Mouse (Mus musculus) CH12.LX (cell line): ENCODE data around the gene Kpna2. TPM values are rescaled to one million over a fixed set of nuclear protein-coding genes. Genes with fewer than 3 reads are reported as not detected.

Experiments used
- DNase-seq: peaks from one replicate; pipeline ENCODE4 v3.0.0-alpha.2; 2013; ENCODE audit errors: extremely low read depth
- H3K27ac ChIP-seq: 2 replicates; pipeline ENCODE4 v1.5.1; 2012; ENCODE audit warnings: low read depth, mild to moderate bottlenecking, control low read depth, moderate library complexity; ENCODE audit not compliant: insufficient read depth
- H3K27me3 ChIP-seq: replicated peaks from 2 replicates; pipeline ENCODE3; 2012; ENCODE audit warnings: inconsistent platforms
- H3K36me3 ChIP-seq, 2 experiments: replicated peaks in 1 of 2; 2 replicates each; pipeline versions ENCODE3 to v1.6.1; 2012; ENCODE audit warnings: inconsistent platforms in 1 of 2, low read length in 1 of 2, mild to moderate bottlenecking in 1 of 2, mixed read lengths in 1 of 2, moderate library complexity in 1 of 2; ENCODE audit not compliant: control insufficient read depth in 1 of 2, insufficient read depth in 1 of 2
- H3K4me1 ChIP-seq, 2 experiments: 2 replicates each; pipeline ENCODE4 v1.6.1; 2012; ENCODE audit warnings: inconsistent platforms in 1 of 2, moderate library complexity in 1 of 2; ENCODE audit not compliant: insufficient read depth in 2 of 2, control insufficient read depth in 1 of 2
- H3K4me2 ChIP-seq: 2 replicates; pipeline ENCODE4 v1.6.1; 2012; ENCODE audit warnings: low read depth, mild to moderate bottlenecking, control low read depth; ENCODE audit not compliant: poor library complexity, insufficient read depth, severe bottlenecking
- H3K4me3 ChIP-seq, 3 experiments: fragments of 150-350 bp in 1 of 3; sonication (generic) in 1 of 3; replicated peaks in 1 of 3; 2 replicates each; pipeline versions ENCODE3 to v1.5.1; 2011 to 2012; ENCODE audit warnings: low read depth in 2 of 3, low read length in 2 of 3, mild to moderate bottlenecking in 2 of 3, moderate library complexity in 2 of 3, control low read depth in 1 of 3, improper control_type of control experiment in 1 of 3, inconsistent platforms in 1 of 3, mixed read lengths in 1 of 3; ENCODE audit not compliant: poor library complexity in 1 of 3
- H3K79me2 ChIP-seq: replicated peaks from 2 replicates; pipeline ENCODE4 v1.6.1; 2012; ENCODE audit warnings: mild to moderate bottlenecking, moderate library complexity; ENCODE audit not compliant: control insufficient read depth, poor library complexity, insufficient read depth, severe bottlenecking; ENCODE audit errors: extremely low read depth
- H3K9ac ChIP-seq: 2 replicates; pipeline ENCODE4 v1.6.1; 2012; ENCODE audit warnings: low read depth, mild to moderate bottlenecking, control low read depth, moderate library complexity; ENCODE audit not compliant: insufficient read depth
- H3K9me3 ChIP-seq: replicated peaks from 2 replicates; pipeline ENCODE3; 2012; ENCODE audit warnings: low read length, inconsistent platforms, mixed read lengths
- BHLHE40 ChIP-seq: IDR thresholded peaks from 2 replicates; pipeline ENCODE4 v1.6.1; 2011; ENCODE audit warnings: mild to moderate bottlenecking, low read depth, low read length, improper control_type of control experiment
- CHD1 ChIP-seq: IDR thresholded peaks from 2 replicates; pipeline ENCODE4 v1.6.1; 2012; ENCODE audit warnings: low read depth, low read length, improper control_type of control experiment, inconsistent platforms
- CTCF ChIP-seq, 2 experiments: IDR thresholded peaks in 1 of 2; conservative IDR thresholded peaks in 1 of 2; 2 replicates each; pipeline ENCODE4 v1.5.1; 2011 to 2012; ENCODE audit warnings: low read depth in 2 of 2, low read length in 2 of 2, improper control_type of control experiment in 1 of 2, inconsistent platforms in 1 of 2, mild to moderate bottlenecking in 1 of 2, moderate library complexity in 1 of 2
- ELF1 ChIP-seq: IDR thresholded peaks from 2 replicates; pipeline ENCODE4 v1.6.1; 2014; ENCODE audit warnings: low read depth, mild to moderate bottlenecking, inconsistent platforms, low read length, improper control_type of control experiment
- GABPA ChIP-seq: IDR thresholded peaks from 2 replicates; pipeline ENCODE4 v1.6.1; 2012; ENCODE audit warnings: low read depth, low read length, improper control_type of control experiment, inconsistent platforms; ENCODE audit not compliant: insufficient replicate concordance
- IRF4 ChIP-seq: IDR thresholded peaks from 2 replicates; pipeline ENCODE4 v1.6.1; 2014; ENCODE audit warnings: low read depth, mild to moderate bottlenecking, inconsistent platforms, low read length, improper control_type of control experiment
- JUND ChIP-seq: conservative IDR thresholded peaks from 2 replicates; pipeline ENCODE4 v1.6.1; 2011; ENCODE audit warnings: low read depth, low read length, improper control_type of control experiment
- MAFK ChIP-seq: IDR thresholded peaks from 2 replicates; pipeline ENCODE4 v1.6.1; 2011; ENCODE audit warnings: low read length, improper control_type of control experiment; ENCODE audit not compliant: insufficient replicate concordance
- MAX ChIP-seq: IDR thresholded peaks from 2 replicates; pipeline ENCODE4 v1.6.1; 2011; ENCODE audit warnings: low read length, improper control_type of control experiment
- MAZ ChIP-seq: IDR thresholded peaks from 2 replicates; pipeline ENCODE4 v1.6.1; 2012; ENCODE audit warnings: low read depth, mild to moderate bottlenecking, inconsistent platforms, low read length, improper control_type of control experiment, moderate library complexity
- MXI1 ChIP-seq: IDR thresholded peaks from 2 replicates; pipeline ENCODE4 v1.6.1; 2011; ENCODE audit warnings: mild to moderate bottlenecking, low read depth, low read length, improper control_type of control experiment
- MYC ChIP-seq: IDR thresholded peaks from 2 replicates; pipeline ENCODE4 v1.6.1; 2011; ENCODE audit warnings: low read depth, mild to moderate bottlenecking, improper control_type of control experiment, low read length
- NELFE ChIP-seq: IDR thresholded peaks from 2 replicates; pipeline ENCODE4 v1.6.1; 2011; ENCODE audit warnings: low read depth, low read length, improper control_type of control experiment
- NRF1 ChIP-seq: IDR thresholded peaks from 2 replicates; pipeline ENCODE4 v1.6.1; 2014; ENCODE audit warnings: low read depth, mild to moderate bottlenecking, inconsistent platforms, low read length, improper control_type of control experiment, moderate library complexity
- POLR2A ChIP-seq: IDR thresholded peaks from 2 replicates; pipeline ENCODE4 v1.6.1; 2011; ENCODE audit warnings: low read depth, mild to moderate bottlenecking, improper control_type of control experiment, low read length
- RAD21 ChIP-seq: IDR thresholded peaks from 2 replicates; pipeline ENCODE4 v1.6.1; 2011; ENCODE audit warnings: low read depth, mild to moderate bottlenecking, low read length, improper control_type of control experiment, moderate library complexity
- RCOR1 ChIP-seq: conservative IDR thresholded peaks from 2 replicates; pipeline ENCODE4 v1.6.1; 2012; ENCODE audit warnings: low read depth, mild to moderate bottlenecking, inconsistent platforms, low read length, improper control_type of control experiment
- SMC3 ChIP-seq: IDR thresholded peaks from 2 replicates; pipeline ENCODE4 v1.6.1; 2011; ENCODE audit warnings: low read depth, low read length, improper control_type of control experiment
- TBP ChIP-seq: conservative IDR thresholded peaks from 2 replicates; pipeline ENCODE4 v1.6.1; 2011; ENCODE audit warnings: low read depth, low read length, improper control_type of control experiment
- TCF12 ChIP-seq: IDR thresholded peaks from 2 replicates; pipeline ENCODE4 v1.6.1; 2014; ENCODE audit warnings: low read depth, mild to moderate bottlenecking, inconsistent platforms, low read length, improper control_type of control experiment
- UBTF ChIP-seq: IDR thresholded peaks from 2 replicates; pipeline ENCODE4 v1.6.1; 2012; ENCODE audit warnings: low read depth, mild to moderate bottlenecking, inconsistent platforms, low read length, improper control_type of control experiment, moderate library complexity
- USF1 ChIP-seq: IDR thresholded peaks from 2 replicates; pipeline ENCODE4 v1.6.1; 2014; ENCODE audit warnings: low read depth, mild to moderate bottlenecking, inconsistent platforms, low read length, improper control_type of control experiment
- ZC3H11A ChIP-seq: IDR thresholded peaks from 2 replicates; pipeline ENCODE4 v1.6.1; 2012; ENCODE audit warnings: low read depth, mild to moderate bottlenecking, inconsistent platforms, low read length, improper control_type of control experiment
- ZKSCAN1 ChIP-seq: IDR thresholded peaks from 2 replicates; pipeline ENCODE4 v1.6.1; 2012; ENCODE audit warnings: low read depth, inconsistent platforms, low read length, improper control_type of control experiment, borderline replicate concordance
- ZMIZ1 ChIP-seq: IDR thresholded peaks from 2 replicates; pipeline ENCODE4 v1.6.1; 2012; ENCODE audit warnings: low read depth, mild to moderate bottlenecking, inconsistent platforms, low read length, improper control_type of control experiment
- dilution Hi-C: fragments of 300-500 bp; cut with MboI; formaldehyde crosslinking; loops from 2 replicates; pipeline ENCODE4 v1.14.3; 2020; ENCODE audit warnings: low sequenced_read_pairs; ENCODE audit not compliant: extremely low pct_unique_long_range_greater_than_20kb, extremely low pct_ligation_motif_present
- in situ Hi-C: fragments of 300-500 bp; cut with MboI; formaldehyde crosslinking; loops from 3 replicates; pipeline ENCODE4 v1.14.3; 2019; ENCODE audit warnings: low sequenced_read_pairs, low pct_ligation_motif_present, low pct_unique_long_range_greater_than_20kb, mixed read lengths
- polyA plus RNA-seq: library from polyadenylated mRNA; unstranded; fragments of >175 nt; gene quantifications from 2 replicates; pipeline ENCODE4 v1.2.1, GENCODE M21; 2012; ENCODE audit warnings: low read depth; ENCODE audit not compliant: insufficient read length
- total RNA-seq, 2 experiments: library from RNA; depleted of rRNA; stranded (reverse); fragments of 300-350 nt in 1 of 2; fragments of >200 nt in 1 of 2; gene quantifications; 2 replicates each; pipeline ENCODE4 v1.2.3; 2012 to 2014

Kpna2 gene
- total and polyA plus RNA-seq, 3 experiments = 327 to 759 (median 582) TPM

GRCm38 (mm10) chr11:107041396-107041795, 42.1 kb upstream of the Kpna2 start:
- H3K4me1 ChIP-seq = peaks cover 3 to 10% of the 10 kb centered on the region in 2 experiments; a peak in 3 of 4 replicates
- no peaks in the 10 kb centered on the region for H3K27me3 ChIP-seq
- peaks cover 58 to 93% of the 10 kb centered on the region in 2 experiments for H3K36me3 ChIP-seq
- dilution Hi-C loops = no loop called here
- DNase-seq = no peak
- no peak overlapping the region for H3K4me3 ChIP-seq
- in situ Hi-C loops = no loop called here
- no peaks in the 10 kb centered on the region for H3K9me3 ChIP-seq
- TF ChIP-seq ELF1 = no peak
- TF ChIP-seq ZC3H11A = no peak
- no peak for TF ChIP-seq MAX
- TF ChIP-seq MAZ = no peak
- no peak for TF ChIP-seq SMC3
- TF ChIP-seq IRF4 = no peak
- no peak for TF ChIP-seq ZMIZ1
- TF ChIP-seq POLR2A = no peak
- no peak for TF ChIP-seq BHLHE40
- no peak for TF ChIP-seq JUND
- no peak for TF ChIP-seq CTCF (conservative IDR thresholded peaks at IDR 0.05 in 1 of 2, IDR thresholded peaks at IDR 0.05 in 1 of 2; ENCODE audit: low read depth in 2 of 2, low read length in 2 of 2)
- no peak for TF ChIP-seq RCOR1
- no peak for TF ChIP-seq USF1
- no peak for TF ChIP-seq UBTF
- no peak for TF ChIP-seq MYC
- TF ChIP-seq NRF1 = no peak
- no peak for TF ChIP-seq TBP
- TF ChIP-seq NELFE = no peak
- no peak for TF ChIP-seq GABPA
- TF ChIP-seq ZKSCAN1 = no peak
- no peak overlapping the region for H3K9ac ChIP-seq
- no peak overlapping the region for H3K27ac ChIP-seq
- no peaks in the 10 kb centered on the region for H3K79me2 ChIP-seq
- H3K4me2 ChIP-seq = no peak overlapping the region

GRCm38 (mm10) chr11:107039417-107039816, 40.1 kb upstream of the Kpna2 start:
- Histone ChIP-seq H3K9me3 (no peaks in the 10 kb centered on the region), H3K4me2 (no peak overlapping the region), H3K4me3 (no peak overlapping the region), H3K27me3 (no peaks in the 10 kb centered on the region), H3K27ac (no peak overlapping the region), H3K9ac (no peak overlapping the region), H3K4me1 (peaks cover under 1 to 5% of the 10 kb centered on the region in 2 experiments; a peak in 3 of 4 replicates), H3K79me2 (no peaks in the 10 kb centered on the region), H3K36me3 (peaks cover 43 to 90% of the 10 kb centered on the region in 2 experiments)
- DNase-seq = no peak
- in situ Hi-C loops (no loop called here), dilution Hi-C loops (no loop called here)
- no peak for TF ChIP-seq MAX
- TF ChIP-seq RCOR1 = no peak
- no peak for TF ChIP-seq GABPA
- TF ChIP-seq ZKSCAN1 = no peak
- TF ChIP-seq MAFK = no peak
- TF ChIP-seq RAD21 = no peak
- no peak for TF ChIP-seq CHD1
- TF ChIP-seq TCF12 = no peak
- no peak for TF ChIP-seq MXI1
